Comparison of ENCODE assay signal across 22 mouse cellular contexts in the genomic region with DNA sequence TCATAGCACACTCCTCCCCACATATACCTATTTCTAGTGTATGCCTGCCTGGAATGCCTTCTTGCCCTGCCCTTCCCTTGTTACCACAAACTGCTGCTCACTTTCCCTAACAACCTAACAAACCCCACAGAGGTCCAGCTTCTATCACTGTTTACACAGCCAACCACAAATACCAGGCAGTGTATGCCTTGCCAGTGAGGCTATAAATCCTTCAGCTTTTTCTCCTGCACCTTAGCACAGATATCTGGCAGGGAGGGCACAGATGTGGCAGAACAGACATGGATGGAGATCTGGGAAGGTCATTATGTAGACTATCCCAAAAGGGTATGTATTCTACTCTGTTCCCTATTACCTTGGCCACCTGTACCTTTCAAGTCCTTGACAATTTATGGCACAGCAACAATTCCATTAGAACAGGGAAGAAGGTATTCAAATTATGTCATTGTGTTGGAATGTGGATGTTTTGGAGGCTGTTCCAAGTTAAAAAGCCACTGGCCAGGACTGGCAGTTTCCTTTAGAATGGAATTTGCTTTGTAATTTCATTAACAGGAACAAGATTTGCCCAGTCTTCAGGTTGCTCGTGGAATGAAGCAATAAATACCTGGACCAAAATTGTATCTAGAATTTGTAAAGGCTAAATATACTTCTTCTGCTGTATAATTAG.
DNase-seq lines count a peak whose midpoint lies in the region; ATAC-seq and TF ChIP-seq lines count a peak whose summit lies in the region.
"Had no signal": no experiment of that assay in that cellular context is flagged by ENCODE, and none has a peak within 500 bp of the region (broad histone marks: within the 10 kb centered on the region; RNA-seq: fewer than 3 reads in every experiment).

No protein-coding gene starts in this region.

- peak; percentile 4 for DNase-seq in embryo, embryonic 10 days (ENCODE audit: low spot score)
- DNase-seq in embryo, embryonic 9.5 days (ENCODE audit: extremely low spot score): no peak
- DNase-seq in urinary bladder, postnatal 14 days (ENCODE audit: low spot score): peak; percentile 4
- DNase-seq in urinary bladder, postnatal 25 days (ENCODE audit: low spot score): no peak
- peak; percentile 1 for DNase-seq in yolk sac, embryonic 10.5 days (ENCODE audit: low spot score)
- no peak for DNase-seq in liver, postnatal 0 days
- no peak for DNase-seq in cerebellum, adult 2 months
- DNase-seq: adrenal gland, postnatal 14 days; cerebellum, adult 8-10 months; forebrain, postnatal 0 days; gastrocnemius, adult 2 months; heart, adult 18-20 months; right cerebral cortex, postnatal 25 days; thymus, postnatal 4 days had no signal

- no peak for TF ChIP-seq CTCF in liver, postnatal 0 days (IDR thresholded peaks at IDR 0.05; ENCODE audit: low read depth)
- no peak for TF ChIP-seq CTCF in cerebellum, adult 2 months (IDR thresholded peaks at IDR 0.05; ENCODE audit: borderline replicate concordance, insufficient read depth, low read depth, low read length)

- no peak overlapping the region for H3K27ac ChIP-seq in lung, embryonic 16.5 days (ENCODE audit: low read length)
- no peak overlapping the region for H3K27ac ChIP-seq in liver, postnatal 0 days (ENCODE audit: low read depth)
- no peak overlapping the region for H3K27ac ChIP-seq in cerebellum, adult 2 months (ENCODE audit: insufficient read depth, low read length)
- H3K27ac ChIP-seq: embryonic facial prominence, embryonic 13.5 days; gastrocnemius, adult 2 months; hindbrain, embryonic 10.5 days; left cerebral cortex, adult 2 months; liver, embryonic 15.5 days; midbrain, embryonic 10.5 days had no signal

- WGBS in lung, embryonic 16.5 days: 64% methylated on average over 1 of the region's 1 CpGs
- 50% methylated on average over 1 of the region's 1 CpGs for WGBS in liver, postnatal 0 days (ENCODE audit: insufficient replicate concordance)
- 92% methylated on average over 1 of the region's 1 CpGs for WGBS in cerebellum, adult 2 months

- no peaks in the 10 kb centered on the region for H3K9me3 ChIP-seq in lung, embryonic 16.5 days (ENCODE audit: control insufficient read depth, low read length)
- no peaks in the 10 kb centered on the region for H3K9me3 ChIP-seq in liver, postnatal 0 days (ENCODE audit: low read length)
- H3K9me3 ChIP-seq: embryonic facial prominence, embryonic 13.5 days; hindbrain, embryonic 10.5 days; liver, embryonic 15.5 days; midbrain, embryonic 10.5 days had no signal

- TF ChIP-seq EP300 in liver, postnatal 0 days (IDR thresholded peaks at IDR 0.05; ENCODE audit: low read depth): no peak

- no peak overlapping the region for H3K9ac ChIP-seq in lung, embryonic 16.5 days (ENCODE audit: low read length)
- H3K9ac ChIP-seq in liver, postnatal 0 days (replicated peaks): no peak overlapping the region
- H3K9ac ChIP-seq: embryonic facial prominence, embryonic 13.5 days; forebrain, postnatal 0 days; liver, embryonic 15.5 days had no signal

- no peaks in the 10 kb centered on the region for H3K4me1 ChIP-seq in lung, embryonic 16.5 days (replicated peaks; ENCODE audit: control insufficient read depth, insufficient read depth, low read length)
- H3K4me1 ChIP-seq in liver, postnatal 0 days (ENCODE audit: insufficient read depth): no peaks in the 10 kb centered on the region
- H3K4me1 ChIP-seq in cerebellum, adult 2 months (ENCODE audit: control insufficient read depth, insufficient read depth, low read length): no peaks in the 10 kb centered on the region
- H3K4me1 ChIP-seq: embryonic facial prominence, embryonic 13.5 days; hindbrain, embryonic 10.5 days; liver, embryonic 15.5 days; midbrain, embryonic 10.5 days had no signal

- ATAC-seq in lung, embryonic 16.5 days (ENCODE audit: low read depth): peak; percentile 49
- no peak for ATAC-seq in liver, postnatal 0 days
- ATAC-seq: activated CD4-positive, CD25-positive, alpha-beta regulatory T cell, adult 4 months; forebrain, postnatal 0 days had no signal

- H3K36me3 ChIP-seq in lung, embryonic 16.5 days (ENCODE audit: control insufficient read depth, insufficient read depth, low read length): no peaks in the 10 kb centered on the region
- no peaks in the 10 kb centered on the region for H3K36me3 ChIP-seq in liver, postnatal 0 days (replicated peaks; ENCODE audit: insufficient read depth, low read length)
- H3K36me3 ChIP-seq: embryonic facial prominence, embryonic 13.5 days; hindbrain, embryonic 10.5 days; liver, embryonic 15.5 days; midbrain, embryonic 10.5 days had no signal

- no peak for TF ChIP-seq POLR2A in cerebellum, adult 2 months (IDR thresholded peaks at IDR 0.05; ENCODE audit: borderline replicate concordance, insufficient read depth, low read length)

- H3K4me3 ChIP-seq in lung, embryonic 16.5 days (ENCODE audit: low read length): no peak overlapping the region
- no peak overlapping the region for H3K4me3 ChIP-seq in liver, postnatal 0 days (ENCODE audit: low read depth, low read length)
- H3K4me3 ChIP-seq in cerebellum, adult 2 months (replicated peaks; ENCODE audit: insufficient read depth, low read depth, low read length): no peak overlapping the region
- H3K4me3 ChIP-seq: embryonic facial prominence, embryonic 13.5 days; gastrocnemius, adult 2 months; hindbrain, embryonic 10.5 days; left cerebral cortex, adult 2 months; liver, embryonic 15.5 days; midbrain, embryonic 10.5 days had no signal

- H3K4me2 ChIP-seq in lung, embryonic 16.5 days (ENCODE audit: low read depth, low read length): no peak overlapping the region
- no peak overlapping the region for H3K4me2 ChIP-seq in liver, postnatal 0 days (ENCODE audit: low read depth, low read length)
- H3K4me2 ChIP-seq: embryonic facial prominence, embryonic 13.5 days; liver, embryonic 15.5 days had no signal

- no peaks in the 10 kb centered on the region for H3K27me3 ChIP-seq in lung, embryonic 16.5 days (ENCODE audit: control insufficient read depth, insufficient read depth, low read depth, low read length)
- no peaks in the 10 kb centered on the region for H3K27me3 ChIP-seq in liver, postnatal 0 days (ENCODE audit: insufficient read depth, low read length)
- H3K27me3 ChIP-seq in cerebellum, adult 2 months (ENCODE audit: control insufficient read depth, insufficient read depth, low read length): no peaks in the 10 kb centered on the region
- H3K27me3 ChIP-seq: CH12.LX; embryonic facial prominence, embryonic 13.5 days; liver, embryonic 15.5 days had no signal

Comparison
In these comparisons a context has a peak if more than half of its experiments do, and no peak if none do; other contexts are left out.
1. DNase-seq: peak in embryo, embryonic 10 days (single experiment), urinary bladder, postnatal 14 days (single experiment) and yolk sac, embryonic 10.5 days (single experiment); none in embryo, embryonic 9.5 days (single experiment), urinary bladder, postnatal 25 days (single experiment), liver, postnatal 0 days (single experiment) and cerebellum, adult 2 months (0 of 2).